Mouse (Mus musculus) liver, embryonic 16.5 days (tissue): ENCODE measurements around the gene Akap5. TPM values are rescaled to one million over a fixed set of nuclear protein-coding genes. Genes with fewer than 3 reads are reported as not detected.

ENCODE experiments used
- ATAC-seq: fragments of 200-750 bp; cut with Nextera tagmentation; 2 replicates; pipeline ENCODE4 v1.8.0; 2017; ENCODE audit warnings: low read depth, mild to moderate bottlenecking, moderate number of reproducible peaks, moderate library complexity
- H3K27ac ChIP-seq: fragments of 300-500 bp; sonication (generic); 2 replicates; pipeline ENCODE4 v1.5.1; 2014; ENCODE audit warnings: mild to moderate bottlenecking, low read length
- H3K27me3 ChIP-seq: fragments of 300-500 bp; sonication (generic); 2 replicates; pipeline ENCODE4 v1.6.1; 2014; ENCODE audit warnings: low read depth, low read length, mixed read lengths; ENCODE audit not compliant: control insufficient read depth, insufficient read depth
- H3K36me3 ChIP-seq: fragments of 300-500 bp; sonication (generic); 2 replicates; pipeline ENCODE4 v1.6.1; 2014; ENCODE audit warnings: mild to moderate bottlenecking; ENCODE audit not compliant: control insufficient read depth, insufficient read depth
- H3K4me1 ChIP-seq: fragments of 300-500 bp; sonication (generic); 2 replicates; pipeline ENCODE4 v1.6.1; 2014; ENCODE audit warnings: low read depth, low read length, mixed read lengths; ENCODE audit not compliant: control insufficient read depth
- H3K4me2 ChIP-seq: fragments of 300-500 bp; sonication (generic); 2 replicates; pipeline ENCODE4 v1.6.1; 2014; ENCODE audit warnings: low read depth, low read length, mixed read lengths
- H3K4me3 ChIP-seq: fragments of 300-500 bp; sonication (generic); 2 replicates; pipeline ENCODE4 v1.5.1; 2014; ENCODE audit warnings: low read depth, mild to moderate bottlenecking, low read length
- H3K9ac ChIP-seq: fragments of 300-500 bp; sonication (generic); 2 replicates; pipeline ENCODE4 v1.6.1; 2014; ENCODE audit warnings: low read depth, low read length
- H3K9me3 ChIP-seq: fragments of 300-500 bp; sonication (generic); replicated peaks from 2 replicates; pipeline ENCODE4 v1.6.1; 2016; ENCODE audit warnings: low read length; ENCODE audit not compliant: control insufficient read depth
- WGBS: fragments of 180-500 bp; shearing (Covaris S2); extraction: QIAGEN DNeasy Blood & Tissue Kit; methylation state at CpG from one replicate; pipeline ENCODE4 v1.1.7; 2014; ENCODE audit not compliant: insufficient replicate concordance; 5-methylcytosine and 5-hydroxymethylcytosine counted together
- polyA plus RNA-seq: library from polyadenylated mRNA; unstranded; fragments of >200 nt; fragmentation: Nextera tagmentation; extraction: Ambion mirVana; gene quantifications from 2 replicates; pipeline ENCODE4 v1.2.1, GENCODE M21; 2015

Gene Akap5
- polyA plus RNA-seq, 1 experiment from 2014 or later: 0.21 TPM

DNA sequence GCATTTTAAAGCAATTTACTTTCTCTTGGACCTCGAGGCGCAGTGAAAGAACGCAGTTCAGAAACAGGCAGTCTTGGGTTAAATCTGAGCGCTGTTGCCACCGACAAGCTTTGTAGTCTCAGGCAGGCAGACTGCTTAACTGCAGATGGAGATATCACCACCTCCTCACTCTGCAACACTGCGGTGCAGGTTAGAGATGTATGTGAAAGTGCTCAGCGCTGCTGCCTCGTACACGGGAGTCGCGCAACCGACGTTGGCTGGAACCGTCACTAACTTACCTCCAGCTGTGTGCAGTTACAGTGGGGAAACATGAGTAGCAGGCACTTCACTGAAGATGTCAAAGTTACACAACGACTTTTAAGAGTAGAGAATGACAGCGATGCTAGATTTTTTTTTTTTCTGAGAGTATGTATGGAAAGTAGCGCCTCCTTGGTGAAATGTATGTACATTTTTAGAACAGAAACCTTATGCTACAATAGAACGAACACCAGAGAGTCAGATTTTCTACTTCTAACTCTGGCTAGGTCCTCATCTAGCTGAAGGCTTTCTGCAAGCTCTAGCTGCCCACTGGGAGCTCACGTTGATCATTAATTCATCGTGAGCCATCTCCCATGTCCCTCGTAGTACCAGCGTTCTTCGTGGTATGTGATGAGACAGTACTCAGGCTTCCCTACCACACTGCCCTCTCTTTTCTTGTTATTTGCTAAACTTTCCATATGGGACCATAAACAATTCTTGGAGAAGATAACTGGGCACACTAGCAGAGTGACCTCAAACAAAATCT lies 1.9 kb downstream of the Akap5 start:
- Histone ChIP-seq H3K36me3 (no peaks in the 10 kb centered on the region), H3K27me3 (peaks cover 6% of the 10 kb centered on the region), H3K4me3 (no peak overlapping the region), H3K4me1 (peaks cover 5% of the 10 kb centered on the region; the same call in 1 of the 2 replicates), H3K4me2 (no peak overlapping the region), H3K27ac (no peak overlapping the region), H3K9ac (no peak overlapping the region), H3K9me3 (peaks cover 2% of the 10 kb centered on the region; the same call in 1 of the 2 replicates)
- WGBS: 85% methylated on average over 23 of the region's 23 CpGs
- no peak for ATAC-seq

DNA sequence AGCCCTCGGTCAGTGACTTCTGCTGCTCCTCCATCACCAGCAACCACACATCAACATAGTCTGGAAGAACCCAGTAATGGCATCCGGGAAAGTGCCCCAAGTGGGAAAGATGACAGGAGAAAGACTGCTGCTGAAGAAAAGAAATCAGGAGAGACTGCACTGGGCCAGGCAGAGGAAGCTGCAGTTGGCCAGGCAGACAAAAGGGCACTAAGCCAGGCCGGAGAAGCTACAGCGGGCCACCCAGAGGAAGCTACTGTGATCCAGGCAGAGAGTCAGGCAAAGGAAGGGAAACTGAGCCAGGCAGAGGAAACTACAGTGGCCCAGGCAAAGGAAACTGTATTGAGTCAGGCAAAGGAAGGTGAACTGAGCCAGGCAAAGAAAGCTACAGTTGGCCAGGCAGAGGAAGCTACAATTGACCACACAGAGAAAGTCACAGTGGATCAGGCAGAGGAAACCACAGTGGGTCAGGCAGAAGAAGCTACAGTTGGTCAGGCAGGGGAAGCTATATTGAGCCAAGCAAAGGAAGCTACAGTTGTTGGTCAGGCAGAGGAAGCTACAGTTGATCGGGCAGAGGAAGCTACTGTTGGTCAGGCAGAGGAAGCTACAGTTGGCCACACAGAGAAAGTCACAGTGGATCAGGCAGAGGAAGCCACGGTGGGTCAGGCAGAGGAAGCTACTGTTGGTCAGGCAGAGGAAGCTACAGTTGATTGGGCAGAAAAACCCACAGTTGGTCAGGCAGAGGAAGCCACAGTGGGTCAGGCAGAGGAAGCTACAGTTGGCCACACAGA lies 4.1 kb downstream of the Akap5 start:
- Histone ChIP-seq H3K4me1 (peaks cover 5% of the 10 kb centered on the region; the same call in 1 of the 2 replicates), H3K36me3 (no peaks in the 10 kb centered on the region), H3K9me3 (peaks cover 2% of the 10 kb centered on the region; the same call in 1 of the 2 replicates), H3K27ac (0 out of 2 replicates have a peak overlapping the region, but pooled peaks have one; percentile 19), H3K4me2 (no peak overlapping the region), H3K9ac (no peak overlapping the region), H3K27me3 (peaks cover 6% of the 10 kb centered on the region), H3K4me3 (no peak overlapping the region)
- 60% methylated on average over 6 of the region's 6 CpGs for WGBS
- no peak for ATAC-seq

DNA sequence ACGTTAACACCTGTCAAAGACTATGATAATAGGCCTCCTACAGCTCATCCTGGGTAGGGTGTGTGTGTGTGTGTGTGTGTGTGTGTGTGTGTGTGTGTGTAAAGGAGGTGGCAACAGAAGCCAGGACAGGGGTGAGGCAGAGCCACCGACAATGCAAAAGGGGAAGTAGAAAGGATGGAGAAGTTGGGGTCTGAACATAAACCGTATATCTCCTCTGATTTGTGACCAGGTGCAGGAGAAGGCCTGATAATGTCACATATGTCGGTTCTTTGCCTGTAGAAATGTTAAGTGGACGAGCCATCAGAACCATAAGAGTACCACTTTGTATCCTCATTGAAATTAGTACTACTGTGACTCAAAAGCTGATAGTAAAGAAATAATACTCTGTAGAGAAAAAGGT lies 9.0 kb downstream of the Akap5 start:
- H3K4me3 ChIP-seq: no peak overlapping the region
- no peak overlapping the region for H3K9ac ChIP-seq
- WGBS: 46% methylated on average over 5 of the region's 5 CpGs
- ATAC-seq: no peak
- H3K27ac ChIP-seq: no peak overlapping the region
- no peaks in the 10 kb centered on the region for H3K4me1 ChIP-seq
- no peaks in the 10 kb centered on the region for H3K27me3 ChIP-seq
- no peaks in the 10 kb centered on the region; the same call in 1 of the 2 replicates for H3K9me3 ChIP-seq
- no peaks in the 10 kb centered on the region for H3K36me3 ChIP-seq
- no peak overlapping the region for H3K4me2 ChIP-seq

DNA sequence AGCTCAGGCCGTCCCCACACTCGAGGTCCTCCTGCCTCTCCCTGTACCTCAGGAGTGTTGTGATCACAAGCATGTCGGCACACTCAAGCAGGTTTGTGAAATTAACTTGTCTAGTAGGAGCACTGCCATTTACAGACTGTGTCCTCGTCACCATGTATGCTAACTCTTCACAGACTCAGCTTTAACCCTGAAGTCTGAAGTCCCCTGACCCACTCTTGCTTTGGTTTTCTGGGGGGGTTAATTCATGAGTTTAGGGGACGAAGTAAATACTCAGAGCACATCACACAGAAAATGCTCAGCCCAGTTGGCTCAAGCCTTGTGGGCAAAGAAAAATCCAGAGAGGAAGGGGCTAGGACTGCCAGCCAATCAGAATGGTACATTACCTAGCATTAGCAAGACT lies 10.9 kb downstream of the Akap5 start:
- no peaks in the 10 kb centered on the region for H3K9me3 ChIP-seq
- H3K27me3 ChIP-seq: no peaks in the 10 kb centered on the region
- no peak overlapping the region for H3K4me3 ChIP-seq
- no peak overlapping the region for H3K4me2 ChIP-seq
- WGBS: 61% methylated on average over 5 of the region's 5 CpGs
- no peak overlapping the region for H3K9ac ChIP-seq
- ATAC-seq: no peak
- H3K4me1 ChIP-seq: no peaks in the 10 kb centered on the region
- no peak overlapping the region for H3K27ac ChIP-seq
- H3K36me3 ChIP-seq: no peaks in the 10 kb centered on the region

DNA sequence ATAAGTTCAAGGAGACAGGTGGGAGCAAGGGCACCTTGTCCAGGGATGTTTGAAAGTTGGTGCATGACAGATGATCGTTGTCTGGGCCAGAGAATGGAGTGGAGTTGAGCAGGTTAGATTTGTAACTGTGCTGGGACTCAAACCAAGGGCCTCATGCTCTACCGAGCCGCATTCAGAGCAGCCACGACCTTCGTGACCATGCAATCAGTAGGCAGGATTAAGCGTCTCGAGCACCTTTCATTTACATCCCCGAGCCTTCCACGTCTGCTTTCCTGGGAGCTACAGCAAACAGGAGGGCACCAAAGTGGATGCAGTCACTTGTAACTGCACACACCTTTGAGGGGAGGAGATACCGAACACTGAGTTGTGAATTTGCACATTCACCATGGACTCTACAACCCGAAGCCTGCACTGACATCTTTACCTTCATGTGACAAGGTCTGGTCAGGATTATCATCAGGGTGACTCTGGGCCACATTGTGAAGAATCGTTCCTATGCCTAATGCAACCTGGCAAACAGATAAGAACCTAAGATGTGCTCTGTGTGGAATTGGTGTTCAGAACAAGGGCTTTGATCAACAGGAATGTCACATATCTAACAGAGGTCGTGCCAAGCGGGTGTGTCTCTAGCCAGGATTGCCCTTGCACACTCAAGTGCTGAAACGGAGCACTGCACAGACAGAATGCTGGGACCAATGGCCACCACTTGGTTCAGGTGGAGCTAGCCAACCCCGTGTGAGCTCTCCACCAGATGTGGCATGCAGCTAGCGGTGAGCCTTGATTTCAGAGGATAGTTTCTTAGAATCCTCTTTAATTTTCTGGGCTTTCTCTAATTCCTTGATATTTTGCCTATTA lies 11.6 kb downstream of the Akap5 start:
- Histone ChIP-seq H3K27me3 (no peaks in the 10 kb centered on the region), H3K36me3 (no peaks in the 10 kb centered on the region), H3K4me3 (no peak overlapping the region), H3K4me2 (no peak overlapping the region), H3K9ac (no peak overlapping the region), H3K27ac (no peak overlapping the region), H3K9me3 (no peaks in the 10 kb centered on the region), H3K4me1 (no peaks in the 10 kb centered on the region)
- no peak for ATAC-seq
- 69% methylated on average over 17 of the region's 17 CpGs for WGBS

DNA sequence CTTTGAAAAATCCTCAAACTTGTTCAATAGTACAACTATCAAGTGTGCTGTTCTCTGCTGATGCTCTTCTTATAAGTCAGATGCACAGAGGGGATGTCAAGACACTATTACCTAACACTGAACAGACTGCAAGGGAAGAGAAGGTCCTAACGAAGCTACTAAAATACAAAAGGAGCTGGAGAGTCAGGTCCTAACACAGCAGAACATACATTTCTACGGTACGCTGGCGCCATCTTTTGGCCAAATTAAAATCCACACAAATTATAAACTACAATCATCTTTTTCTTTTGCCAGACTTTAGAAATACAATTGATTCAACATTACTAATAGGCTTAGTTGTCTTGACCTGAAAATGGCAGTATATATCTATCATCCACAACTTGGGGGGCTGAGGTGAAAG lies 16.4 kb downstream of the Akap5 start:
- no peaks in the 10 kb centered on the region for H3K27me3 ChIP-seq
- 2% methylated on average over 4 of the region's 4 CpGs for WGBS
- ATAC-seq: no peak
- H3K4me3 ChIP-seq: no peak overlapping the region
- H3K27ac ChIP-seq: no peak overlapping the region
- H3K9me3 ChIP-seq: no peaks in the 10 kb centered on the region
- H3K9ac ChIP-seq: no peak overlapping the region
- no peak overlapping the region for H3K4me2 ChIP-seq
- H3K36me3 ChIP-seq: no peaks in the 10 kb centered on the region
- no peaks in the 10 kb centered on the region for H3K4me1 ChIP-seq

DNA sequence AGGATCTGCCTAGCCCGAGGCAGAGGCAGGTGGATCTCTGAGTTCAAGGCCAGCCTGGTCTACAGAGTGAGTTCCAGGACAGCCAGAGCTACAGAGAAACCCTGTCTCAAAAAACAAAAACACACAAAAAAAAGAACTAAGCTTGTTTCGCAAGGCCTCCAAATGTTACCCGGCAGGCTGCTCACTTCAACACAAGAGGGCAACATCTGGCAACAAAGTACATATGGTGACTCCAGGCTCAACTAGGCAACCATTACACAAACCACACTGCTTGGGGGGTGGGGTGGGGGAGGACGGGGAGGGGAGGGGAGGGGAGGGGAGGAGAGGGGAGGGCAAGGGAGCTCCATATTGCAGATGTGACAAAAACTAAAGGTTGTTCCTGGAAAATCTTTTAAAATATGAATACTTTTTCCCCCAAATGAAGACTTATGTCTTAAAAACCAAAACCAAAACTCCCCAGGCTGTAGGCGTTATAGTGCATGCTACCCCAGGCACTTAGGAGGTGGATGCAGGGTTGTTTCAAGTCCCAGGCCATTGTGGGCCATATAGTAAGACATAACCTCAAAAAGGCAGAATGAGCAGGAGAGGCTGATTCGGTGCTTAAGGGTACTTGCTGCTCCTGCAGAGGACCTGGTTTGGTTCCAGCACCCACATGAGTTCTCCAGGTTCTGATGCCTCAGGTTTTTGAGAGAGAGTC lies 21.2 kb downstream of the Akap5 start:
- Histone ChIP-seq H3K36me3 (no peaks in the 10 kb centered on the region), H3K27me3 (no peaks in the 10 kb centered on the region), H3K27ac (no peak overlapping the region), H3K9me3 (no peaks in the 10 kb centered on the region), H3K9ac (no peak overlapping the region), H3K4me1 (no peaks in the 10 kb centered on the region), H3K4me3 (no peak overlapping the region), H3K4me2 (no peak overlapping the region)
- peak; percentile 56; the same call in 1 of the 2 replicates for ATAC-seq
- WGBS: 65% methylated on average over 5 of the region's 6 CpGs

DNA sequence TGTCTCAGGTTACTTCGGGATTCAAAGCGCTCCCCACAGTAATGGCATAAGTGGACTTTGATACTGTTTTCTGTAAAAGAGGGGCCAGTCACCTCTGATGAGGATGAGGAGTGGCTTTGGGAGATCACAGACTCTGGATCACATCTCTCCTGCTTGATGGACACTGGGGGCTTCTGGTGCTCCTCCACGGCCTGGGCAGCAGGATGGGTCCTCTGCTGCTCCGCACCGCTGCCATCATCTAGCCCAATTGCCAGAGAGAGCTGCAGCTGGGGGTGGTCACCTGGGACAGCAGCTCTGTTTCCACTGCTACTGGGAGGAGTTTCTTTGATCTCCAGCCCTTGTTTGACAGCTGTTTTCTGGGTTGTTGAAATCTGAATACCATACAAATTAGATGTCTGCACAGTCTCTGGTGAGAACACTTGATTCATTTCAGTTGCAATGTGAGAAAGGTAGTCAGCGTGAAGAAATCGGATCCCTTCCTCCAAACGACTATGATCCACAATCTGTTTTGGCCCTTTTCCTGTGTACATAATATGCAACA lies 25.1 kb downstream of the Akap5 start:
- no peak overlapping the region for H3K9ac ChIP-seq
- no peaks in the 10 kb centered on the region for H3K36me3 ChIP-seq
- ATAC-seq: no peak
- 79% methylated on average over 8 of the region's 8 CpGs for WGBS
- H3K27ac ChIP-seq: no peak overlapping the region
- H3K9me3 ChIP-seq: no peaks in the 10 kb centered on the region
- H3K4me1 ChIP-seq: no peaks in the 10 kb centered on the region
- no peak overlapping the region for H3K4me2 ChIP-seq
- H3K4me3 ChIP-seq: no peak overlapping the region
- no peaks in the 10 kb centered on the region for H3K27me3 ChIP-seq
